In the genomic region with DNA sequence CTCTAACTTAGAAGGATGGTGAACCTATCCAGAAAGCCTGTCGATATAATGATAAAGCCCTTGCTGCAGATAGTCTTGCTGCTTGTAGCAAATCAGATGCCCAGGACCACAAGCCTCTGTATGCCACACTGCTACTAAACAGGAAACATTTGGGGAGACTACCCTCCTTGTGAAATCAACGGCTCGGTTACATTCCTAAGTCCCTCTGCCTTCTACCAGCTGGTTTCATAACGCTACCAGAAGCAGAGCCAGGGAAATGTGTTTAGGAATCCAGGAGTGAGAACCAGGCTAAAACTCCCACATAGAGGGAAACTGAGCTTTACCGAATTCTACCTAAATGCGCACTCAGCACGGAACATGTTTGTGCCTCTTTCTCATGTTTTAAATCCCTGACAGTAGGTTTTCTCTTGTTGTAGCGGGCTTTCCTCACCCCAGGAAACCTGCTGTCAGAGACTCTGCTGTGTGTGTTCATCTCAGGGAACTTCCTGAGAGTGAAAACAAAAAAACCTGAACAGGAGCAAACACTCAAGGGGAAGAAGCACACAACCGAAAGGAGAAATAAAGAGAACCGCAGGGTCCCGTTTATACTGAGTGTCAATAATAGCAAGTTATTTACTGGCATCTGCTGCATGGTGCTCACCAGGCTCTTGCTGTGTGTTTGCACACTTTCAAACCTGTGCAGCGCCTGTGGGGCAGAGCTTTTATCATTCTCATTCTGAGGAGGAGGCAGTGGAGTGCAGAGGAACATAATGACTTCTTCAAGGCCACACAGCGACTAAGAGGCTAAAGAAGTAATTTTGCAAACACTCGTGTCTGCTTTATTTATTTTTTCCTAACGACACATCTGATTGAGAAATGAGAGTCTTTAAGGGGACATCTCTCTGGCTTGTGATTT, we compare ENCODE assay signal across 8 mouse cellular contexts. TPM values are rescaled to one million over a fixed set of nuclear protein-coding genes. Genes with fewer than 3 reads are reported as not detected.
A peak's percentile ranks its signal among the peaks of the same experiment; 100 is the strongest.
DNase-seq lines count a peak whose midpoint lies in the region; ATAC-seq and TF ChIP-seq lines count a peak whose summit lies in the region.

No protein-coding gene starts in this region.

- H3K27me3 ChIP-seq in forebrain, embryonic 16.5 days (replicated peaks; ENCODE audit: control insufficient read depth, insufficient read depth, low read length), result 0 out of 2 replicates have a peak, but pooled peaks cover under 1% of the 10 kb centered on the region
- no peaks in the 10 kb centered on the region for H3K27me3 ChIP-seq in forebrain, embryonic 11.5 days (ENCODE audit: control insufficient read depth, insufficient read depth, low read length)
- no peaks in the 10 kb centered on the region; the same call in 1 of the 2 replicates for H3K27me3 ChIP-seq in lung, embryonic 14.5 days (ENCODE audit: insufficient read depth, low read length)
- no peaks in the 10 kb centered on the region for H3K27me3 ChIP-seq in heart, embryonic 16.5 days (ENCODE audit: control insufficient read depth, insufficient read depth, low read length)
- peaks cover 7% of the 10 kb centered on the region; the same call in 1 of the 2 replicates for H3K27me3 ChIP-seq in midbrain, embryonic 13.5 days

- no peak for TF ChIP-seq CTCF in lung, embryonic 14.5 days (IDR thresholded peaks at IDR 0.05; ENCODE audit: low read depth)

- ATAC-seq in forebrain, embryonic 16.5 days, result 0 out of 2 replicates have a peak, but pooled peaks have one; percentile 8
- no peak for ATAC-seq in forebrain, embryonic 11.5 days (replicated peaks; ENCODE audit: low FRiP score)
- no peak for ATAC-seq in lung, embryonic 14.5 days (ENCODE audit: insufficient read depth)
- ATAC-seq in heart, embryonic 16.5 days (replicated peaks; ENCODE audit: extremely low read depth, insufficient read depth, low FRiP score), result no peak
- no peak for ATAC-seq in midbrain, embryonic 13.5 days

- DNase-seq in forebrain, embryonic 11.5 days (ENCODE audit: low spot score), result no peak
- peak; percentile 41 for DNase-seq in lung, embryonic 14.5 days
- no peak for DNase-seq in lung, postnatal 14 days
- DNase-seq in urinary bladder, adult 18-20 months (ENCODE audit: low spot score in 2 of 2), result no peak
- DNase-seq in yolk sac, embryonic 10.5 days (ENCODE audit: low spot score), result no peak

- H3K4me2 ChIP-seq in forebrain, embryonic 16.5 days (ENCODE audit: low read length), result no peak overlapping the region
- H3K4me2 ChIP-seq in forebrain, embryonic 11.5 days (ENCODE audit: low read depth, low read length, severe bottlenecking), result no peak overlapping the region
- H3K4me2 ChIP-seq in lung, embryonic 14.5 days, result peak overlapping the region; percentile 35; the same call in 1 of the 2 replicates
- H3K4me2 ChIP-seq in heart, embryonic 16.5 days (ENCODE audit: low read depth, low read length), result peak overlapping the region; percentile 41
- H3K4me2 ChIP-seq in midbrain, embryonic 13.5 days (replicated peaks), result peak overlapping the region; percentile 19; the same call in 1 of the 2 replicates

- no peaks in the 10 kb centered on the region for H3K9me3 ChIP-seq in forebrain, embryonic 16.5 days (ENCODE audit: control insufficient read depth, low read length)
- H3K9me3 ChIP-seq in forebrain, embryonic 11.5 days (ENCODE audit: control insufficient read depth, low read length), result no peaks in the 10 kb centered on the region
- H3K9me3 ChIP-seq in lung, embryonic 14.5 days (ENCODE audit: low read depth, low read length), result no peaks in the 10 kb centered on the region
- H3K9me3 ChIP-seq in heart, embryonic 16.5 days (replicated peaks; ENCODE audit: control insufficient read depth, low read length), result no peaks in the 10 kb centered on the region
- H3K9me3 ChIP-seq in midbrain, embryonic 13.5 days, result no peaks in the 10 kb centered on the region

- no peaks in the 10 kb centered on the region for H3K36me3 ChIP-seq in forebrain, embryonic 16.5 days (ENCODE audit: control insufficient read depth, insufficient read depth)
- no peaks in the 10 kb centered on the region for H3K36me3 ChIP-seq in forebrain, embryonic 11.5 days (ENCODE audit: control insufficient read depth, insufficient read depth, low read length)
- H3K36me3 ChIP-seq in lung, embryonic 14.5 days (ENCODE audit: insufficient read depth), result no peaks in the 10 kb centered on the region
- H3K36me3 ChIP-seq in heart, embryonic 16.5 days (ENCODE audit: control insufficient read depth, insufficient read depth), result no peaks in the 10 kb centered on the region
- no peaks in the 10 kb centered on the region for H3K36me3 ChIP-seq in midbrain, embryonic 13.5 days

- peaks cover 7% of the 10 kb centered on the region; the same call in 1 of the 2 replicates for H3K4me1 ChIP-seq in forebrain, embryonic 16.5 days (replicated peaks; ENCODE audit: control insufficient read depth, insufficient read depth, low read length)
- 0 out of 2 replicates have a peak, but pooled peaks cover 3% of the 10 kb centered on the region for H3K4me1 ChIP-seq in forebrain, embryonic 11.5 days (replicated peaks; ENCODE audit: control insufficient read depth, insufficient read depth, low read length)
- no peaks in the 10 kb centered on the region for H3K4me1 ChIP-seq in lung, embryonic 14.5 days (ENCODE audit: insufficient read depth)
- peaks cover 8% of the 10 kb centered on the region for H3K4me1 ChIP-seq in heart, embryonic 16.5 days (ENCODE audit: control insufficient read depth, insufficient read depth, low read length)
- no peaks in the 10 kb centered on the region for H3K4me1 ChIP-seq in midbrain, embryonic 13.5 days (replicated peaks)

- no peak overlapping the region for H3K9ac ChIP-seq in forebrain, embryonic 16.5 days (replicated peaks; ENCODE audit: low read depth, low read length)
- H3K9ac ChIP-seq in forebrain, embryonic 11.5 days (ENCODE audit: low read length), result no peak overlapping the region
- H3K9ac ChIP-seq in lung, embryonic 14.5 days, result no peak overlapping the region
- no peak overlapping the region for H3K9ac ChIP-seq in heart, embryonic 16.5 days (ENCODE audit: low read length)
- no peak overlapping the region for H3K9ac ChIP-seq in midbrain, embryonic 13.5 days (replicated peaks)

- WGBS in forebrain, embryonic 16.5 days, result 26% methylated on average over 15 of the region's 15 CpGs
- 46% methylated on average over 15 of the region's 15 CpGs for WGBS in forebrain, embryonic 11.5 days
- 22% methylated on average over 15 of the region's 15 CpGs for WGBS in lung, embryonic 14.5 days
- 29% methylated on average over 15 of the region's 15 CpGs for WGBS in heart, embryonic 16.5 days
- WGBS in midbrain, embryonic 13.5 days, result 33% methylated on average over 15 of the region's 15 CpGs

- no peak overlapping the region for H3K4me3 ChIP-seq in forebrain, embryonic 16.5 days (replicated peaks; ENCODE audit: low read length)
- H3K4me3 ChIP-seq in forebrain, embryonic 11.5 days (ENCODE audit: low read depth, low read length), result no peak overlapping the region
- 0 out of 2 replicates have a peak overlapping the region, but pooled peaks have one; percentile 10 for H3K4me3 ChIP-seq in lung, embryonic 14.5 days (ENCODE audit: low read depth, low read length)
- H3K4me3 ChIP-seq in heart, embryonic 16.5 days (ENCODE audit: low read length), result peak overlapping the region; percentile 5
- no peak overlapping the region for H3K4me3 ChIP-seq in midbrain, embryonic 13.5 days (replicated peaks)

- no peak overlapping the region for H3K27ac ChIP-seq in forebrain, embryonic 16.5 days (ENCODE audit: low read length)
- H3K27ac ChIP-seq in forebrain, embryonic 11.5 days (ENCODE audit: low read depth, low read length), result no peak overlapping the region
- H3K27ac ChIP-seq in lung, embryonic 14.5 days (ENCODE audit: low read depth), result no peak overlapping the region
- no peak overlapping the region for H3K27ac ChIP-seq in heart, embryonic 16.5 days (ENCODE audit: low read length)
- no peak overlapping the region for H3K27ac ChIP-seq in midbrain, embryonic 13.5 days

RNA-seq across cellular contexts. Expression of a gene that starts 30.8 kb away (rescaled TPM):
- polyA plus RNA-seq in forebrain, embryonic 16.5 days (2015; fragmentation: Nextera tagmentation; extraction: Ambion mirVana), result 7.5 and 8.0 TPM in 2 replicates
- polyA plus RNA-seq in forebrain, embryonic 11.5 days (2014; fragmentation: Nextera tagmentation; extraction: Ambion mirVana), result 13.2 and 14.4 TPM in 2 replicates
- 9.2 and 9.4 TPM in 2 replicates for polyA plus RNA-seq in lung, embryonic 14.5 days (2014; fragmentation: Nextera tagmentation; extraction: Ambion mirVana)
- polyA plus RNA-seq in heart, embryonic 16.5 days (2015; fragmentation: Nextera tagmentation; extraction: Ambion mirVana), result 7.5 and 8.3 TPM in 2 replicates
- 7.0 and 7.7 TPM in 2 replicates for polyA plus RNA-seq in midbrain, embryonic 13.5 days (2015; fragmentation: Nextera tagmentation; extraction: Ambion mirVana)

RNA-seq across cellular contexts. Expression of a gene that starts 57.3 kb away (rescaled TPM):
- polyA plus RNA-seq in forebrain, embryonic 16.5 days (2015; fragmentation: Nextera tagmentation; extraction: Ambion mirVana), result 22.7 and 25.5 TPM in 2 replicates
- polyA plus RNA-seq in forebrain, embryonic 11.5 days (2014; fragmentation: Nextera tagmentation; extraction: Ambion mirVana), result 18.4 and 18.5 TPM in 2 replicates
- 5.0 and 6.0 TPM in 2 replicates for polyA plus RNA-seq in lung, embryonic 14.5 days (2014; fragmentation: Nextera tagmentation; extraction: Ambion mirVana)
- 10.8 and 10.9 TPM in 2 replicates for polyA plus RNA-seq in heart, embryonic 16.5 days (2015; fragmentation: Nextera tagmentation; extraction: Ambion mirVana)
- polyA plus RNA-seq in midbrain, embryonic 13.5 days (2015; fragmentation: Nextera tagmentation; extraction: Ambion mirVana), result 20.0 and 22.7 TPM in 2 replicates

Comparison
In these comparisons a context has a peak if more than half of its experiments do, and no peak if none do; other contexts are left out.
1. H3K4me2 ChIP-seq: peak in lung, embryonic 14.5 days (single experiment), heart, embryonic 16.5 days (single experiment) and midbrain, embryonic 13.5 days (single experiment); none in forebrain, embryonic 16.5 days (single experiment) and forebrain, embryonic 11.5 days (single experiment).
2. H3K4me3 ChIP-seq: peak in lung, embryonic 14.5 days (single experiment) and heart, embryonic 16.5 days (single experiment); none in forebrain, embryonic 16.5 days (single experiment), forebrain, embryonic 11.5 days (single experiment) and midbrain, embryonic 13.5 days (single experiment).